8 mouse cellular contexts compared by ENCODE assay signal in genomic region chr17:47793377-47793776, GRCm38 (mm10). TPM values are rescaled to one million over a fixed set of nuclear protein-coding genes. Genes with fewer than 3 reads are reported as not detected.
DNase-seq lines count a peak whose midpoint lies in the region; ATAC-seq and TF ChIP-seq lines count a peak whose summit lies in the region.

No protein-coding gene starts in this region.

- H3K9me3 ChIP-seq in heart, embryonic 12.5 days (replicated peaks): peaks cover 3% of the 10 kb centered on the region
- H3K9me3 ChIP-seq in kidney, embryonic 15.5 days (replicated peaks): no peaks in the 10 kb centered on the region
- H3K9me3 ChIP-seq in limb, embryonic 15.5 days: no peaks in the 10 kb centered on the region

- H3K9ac ChIP-seq in heart, embryonic 12.5 days: no peak overlapping the region
- H3K9ac ChIP-seq in kidney, embryonic 15.5 days: no peak overlapping the region
- no peak overlapping the region for H3K9ac ChIP-seq in limb, embryonic 15.5 days

- peak; percentile 66 for ATAC-seq in erythroid progenitor cell, adult 5-6 weeks (replicated peaks; ENCODE audit: low FRiP score, poor library complexity, severe bottlenecking)
- ATAC-seq in heart, embryonic 12.5 days (ENCODE audit: insufficient number of reproducible peaks, low FRiP score): peak; percentile 81
- peak; percentile 79 for ATAC-seq in kidney, embryonic 15.5 days (replicated peaks; ENCODE audit: low FRiP score)
- ATAC-seq in limb, embryonic 15.5 days (ENCODE audit: insufficient number of reproducible peaks, low FRiP score, low TSS enrichment, low read depth): peak; percentile 57

- peak; percentile 94 for TF ChIP-seq CTCF in C2C12 (IDR thresholded peaks at IDR 0.05; ENCODE audit: control insufficient read depth, insufficient read depth, insufficient read length)
- peak; percentile 93 for TF ChIP-seq CTCF in brain, embryonic 14.5 days (IDR thresholded peaks at IDR 0.05; ENCODE audit: borderline replicate concordance, extremely low read depth, insufficient read depth, insufficient read length)

- H3K79me2 ChIP-seq in C2C12 (ENCODE audit: control insufficient read depth, insufficient read depth): no peaks in the 10 kb centered on the region

- H3ac ChIP-seq in C2C12 (ENCODE audit: control insufficient read depth, insufficient read length, low read depth): no peak overlapping the region

- no peak for TF ChIP-seq POLR2A in brain, embryonic 14.5 days (IDR thresholded peaks at IDR 0.05; ENCODE audit: borderline replicate concordance, extremely low read depth, insufficient read depth, insufficient read length, poor library complexity, severe bottlenecking)

- 6% methylated on average over 9 of the region's 9 CpGs for WGBS in heart, embryonic 12.5 days
- 9% methylated on average over 9 of the region's 9 CpGs for WGBS in kidney, embryonic 15.5 days
- 7% methylated on average over 9 of the region's 9 CpGs for WGBS in limb, embryonic 15.5 days

- H3K27me3 ChIP-seq in C2C12 (ENCODE audit: control insufficient read depth, insufficient read depth, insufficient read length): no peaks in the 10 kb centered on the region
- H3K27me3 ChIP-seq in heart, embryonic 12.5 days (replicated peaks): no peaks in the 10 kb centered on the region
- H3K27me3 ChIP-seq in kidney, embryonic 15.5 days: no peaks in the 10 kb centered on the region; the same call in 1 of the 2 replicates
- H3K27me3 ChIP-seq in limb, embryonic 15.5 days: no peaks in the 10 kb centered on the region

- DNase-seq in brain, embryonic 14.5 days (ENCODE audit: low read depth): peak; percentile 84
- peak; percentile 67 to 86 for DNase-seq in monocyte, adult 2 months (ENCODE audit: low read depth in 1 of 2, low spot score in 2 of 2)
- peak; percentile 64 to 81 for DNase-seq in spleen, postnatal 14 days (ENCODE audit: low spot score in 2 of 2)

- H3K4me2 ChIP-seq in heart, embryonic 12.5 days: no peak overlapping the region
- no peak overlapping the region for H3K4me2 ChIP-seq in kidney, embryonic 15.5 days
- no peak overlapping the region for H3K4me2 ChIP-seq in limb, embryonic 15.5 days

- H3K4me1 ChIP-seq in heart, embryonic 12.5 days (replicated peaks): peaks cover 37% of the 10 kb centered on the region
- H3K4me1 ChIP-seq in kidney, embryonic 15.5 days: peaks cover 43% of the 10 kb centered on the region
- H3K4me1 ChIP-seq in limb, embryonic 15.5 days: peaks cover 31% of the 10 kb centered on the region

- H3K36me3 ChIP-seq in C2C12 (ENCODE audit: control insufficient read depth, insufficient read depth): no peaks in the 10 kb centered on the region
- H3K36me3 ChIP-seq in heart, embryonic 12.5 days: peaks cover 26% of the 10 kb centered on the region
- no peaks in the 10 kb centered on the region for H3K36me3 ChIP-seq in kidney, embryonic 15.5 days
- peaks cover 5% of the 10 kb centered on the region; the same call in 1 of the 2 replicates for H3K36me3 ChIP-seq in limb, embryonic 15.5 days

- peak overlapping the region; percentile 11; the same call in 1 of the 2 replicates for H3K27ac ChIP-seq in heart, embryonic 12.5 days (ENCODE audit: poor library complexity, severe bottlenecking)
- H3K27ac ChIP-seq in kidney, embryonic 15.5 days: no peak overlapping the region
- no peak overlapping the region for H3K27ac ChIP-seq in limb, embryonic 15.5 days

- no peaks in the 10 kb centered on the region for H3K79me3 ChIP-seq in C2C12 (ENCODE audit: low read depth)

- H3K4me3 ChIP-seq in C2C12 (ENCODE audit: insufficient read depth, poor library complexity, severe bottlenecking): no peak overlapping the region
- H3K4me3 ChIP-seq in heart, embryonic 12.5 days: no peak overlapping the region
- H3K4me3 ChIP-seq in kidney, embryonic 15.5 days (replicated peaks): no peak overlapping the region
- H3K4me3 ChIP-seq in limb, embryonic 15.5 days: no peak overlapping the region

TF ChIP-seq in C2C12, 6 proteins besides CTCF, POLR2A, EP300 and RAD21:
- TF ChIP-seq MAX (IDR thresholded peaks at IDR 0.05) (no peak), MYOD1 (IDR thresholded peaks at IDR 0.05; ENCODE audit: control insufficient read depth, insufficient read length, low read depth) (no peak), CEBPB (IDR thresholded peaks at IDR 0.05; ENCODE audit: low read depth) (no peak), USF1 (IDR thresholded peaks at IDR 0.05; ENCODE audit: low read depth) (no peak), FOSL1 (IDR thresholded peaks at IDR 0.05; ENCODE audit: insufficient read depth, low read length, poor library complexity, severe bottlenecking) (no peak), MYOG (IDR thresholded peaks at IDR 0.05; ENCODE audit: control insufficient read depth, extremely low read depth, insufficient read length) (no peak)

RNA-seq across cellular contexts. Expression of gene Mdfi, which starts 41.1 kb away (rescaled TPM):
- 0.68 TPM for polyA plus RNA-seq in C2C12 (2012; fragmentation: generic; extraction: Trizol)
- polyA plus RNA-seq in brain, embryonic 14.5 days (2012; rRNA removed): 35.8 and 37.8 TPM in 2 replicates
- not detected in 2 replicates for total RNA-seq in erythroid progenitor cell, adult 5-6 weeks (2015; ENCODE audit: low replicate concordance)
- not detected in 2 replicates for total RNA-seq in erythroid progenitor cell, adult 5-6 weeks (2017; ENCODE audit: low replicate concordance)
- 11.1 and 11.2 TPM in 2 replicates for polyA plus RNA-seq in heart, embryonic 12.5 days (2016; fragmentation: Nextera tagmentation; extraction: Ambion mirVana)
- 7.7 and 12.6 TPM in 2 replicates for polyA plus RNA-seq in kidney, embryonic 15.5 days (2015; fragmentation: Nextera tagmentation; extraction: Ambion mirVana)
- polyA plus RNA-seq in limb, embryonic 15.5 days (2015; fragmentation: Nextera tagmentation; extraction: Ambion mirVana): 17.5 and 18.2 TPM in 2 replicates

RNA-seq across cellular contexts. Expression of gene Tfeb, which starts 56.5 kb away (rescaled TPM):
- polyA plus RNA-seq in C2C12 (2012; fragmentation: generic; extraction: Trizol): 7.6 TPM
- polyA plus RNA-seq in brain, embryonic 14.5 days (2012; rRNA removed): 2.0 and 3.2 TPM in 2 replicates
- total RNA-seq in erythroid progenitor cell, adult 5-6 weeks (2015; ENCODE audit: low replicate concordance): 9.0 and 13.0 TPM in 2 replicates
- 0.23 and 5.4 TPM in 2 replicates for total RNA-seq in erythroid progenitor cell, adult 5-6 weeks (2017; ENCODE audit: low replicate concordance)
- 22.7 and 24.5 TPM in 2 replicates for polyA plus RNA-seq in heart, embryonic 12.5 days (2016; fragmentation: Nextera tagmentation; extraction: Ambion mirVana)
- polyA plus RNA-seq in kidney, embryonic 15.5 days (2015; fragmentation: Nextera tagmentation; extraction: Ambion mirVana): 13.4 and 15.2 TPM in 2 replicates
- 13.0 and 14.1 TPM in 2 replicates for polyA plus RNA-seq in limb, embryonic 15.5 days (2015; fragmentation: Nextera tagmentation; extraction: Ambion mirVana)
